Mouse (Mus musculus): Measurements from ENCODE around the gene Il22ra1. TPM values are rescaled to one million over a fixed set of nuclear protein-coding genes. Genes with fewer than 3 reads are reported as not detected.

The Il22ra1 gene
- total and polyA plus RNA-seq, 2 experiments from 2014 or later = 0.84 TPM; not detected in 1

DNA sequence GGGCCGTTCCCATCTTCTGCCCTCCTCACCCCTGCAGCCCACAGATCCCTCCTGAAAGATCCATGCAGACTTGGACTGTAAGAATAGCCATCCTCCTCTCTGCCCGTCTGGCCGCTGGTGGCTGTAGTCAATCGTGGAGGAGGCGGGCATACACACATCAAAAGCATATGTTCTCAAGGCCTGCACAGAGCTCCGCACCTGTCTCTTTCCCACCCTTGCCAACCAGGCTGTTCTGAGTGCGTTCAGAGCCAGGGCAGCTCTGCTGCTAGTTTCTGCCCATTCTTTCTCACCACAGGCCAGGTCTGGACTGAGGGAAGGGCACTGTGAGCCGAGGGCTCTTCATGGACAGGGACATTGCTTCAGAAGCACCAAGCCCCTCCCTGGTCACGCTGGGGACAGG lies 2.2 kb downstream of the Il22ra1 start:
- Histone ChIP-seq H3K27ac (no peak overlapping the region), H3K4me1 (ENCODE audit: insufficient read depth, low read length) (no peaks in the 10 kb centered on the region), H3K36me3 (ENCODE audit: insufficient read depth, low read length) (no peaks in the 10 kb centered on the region), H3K27me3 (ENCODE audit: insufficient read depth, low read length) (no peaks in the 10 kb centered on the region), H3K4me2 (ENCODE audit: low read depth, low read length) (no peak overlapping the region), H3K9ac (replicated peaks; ENCODE audit: low read length) (no peak overlapping the region), H3K9me3 (ENCODE audit: low read length) (no peaks in the 10 kb centered on the region), H3K4me3 (ENCODE audit: low read length) (no peak overlapping the region)
- no peak for TF ChIP-seq CTCF (IDR thresholded peaks at IDR 0.05; ENCODE audit: low read depth)
- peak; percentile 58; the same call in 1 of the 2 replicates for ATAC-seq
- peak; percentile 43 for DNase-seq (ENCODE audit: low spot score)
- WGBS = 52% methylated on average over 9 of the region's 9 CpGs

DNA sequence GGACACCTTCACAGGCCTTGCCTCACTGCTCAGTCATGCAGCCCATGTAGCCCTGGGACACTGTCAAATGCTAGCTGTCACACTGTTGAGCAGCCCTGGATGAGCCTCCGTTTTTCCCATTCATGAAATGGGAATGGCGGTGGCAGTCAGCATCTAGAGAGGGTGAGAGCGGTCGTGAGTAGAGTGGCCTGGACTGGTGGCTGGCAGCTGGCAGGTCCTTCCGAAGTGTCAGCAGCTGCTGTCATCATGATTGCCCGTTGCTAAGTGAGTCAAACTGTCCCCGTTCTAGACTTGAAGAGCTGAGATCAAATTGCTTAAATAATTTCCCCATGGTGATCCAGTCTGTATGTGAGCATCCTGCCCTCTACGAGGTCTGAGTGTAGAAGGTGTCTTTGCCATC lies 3.0 kb downstream of the Il22ra1 start:
- 57% methylated on average over 8 of the region's 8 CpGs for WGBS
- Histone ChIP-seq H3K4me1 (ENCODE audit: insufficient read depth, low read length) (no peaks in the 10 kb centered on the region), H3K27me3 (ENCODE audit: insufficient read depth, low read length) (no peaks in the 10 kb centered on the region), H3K36me3 (ENCODE audit: insufficient read depth, low read length) (no peaks in the 10 kb centered on the region), H3K27ac (no peak overlapping the region), H3K9me3 (ENCODE audit: low read length) (no peaks in the 10 kb centered on the region), H3K4me3 (ENCODE audit: low read length) (no peak overlapping the region), H3K9ac (replicated peaks; ENCODE audit: low read length) (no peak overlapping the region), H3K4me2 (ENCODE audit: low read depth, low read length) (no peak overlapping the region)
- TF ChIP-seq CTCF (IDR thresholded peaks at IDR 0.05; ENCODE audit: low read depth) = no peak
- DNase-seq (ENCODE audit: low spot score) = no peak
- no peak for ATAC-seq

DNA sequence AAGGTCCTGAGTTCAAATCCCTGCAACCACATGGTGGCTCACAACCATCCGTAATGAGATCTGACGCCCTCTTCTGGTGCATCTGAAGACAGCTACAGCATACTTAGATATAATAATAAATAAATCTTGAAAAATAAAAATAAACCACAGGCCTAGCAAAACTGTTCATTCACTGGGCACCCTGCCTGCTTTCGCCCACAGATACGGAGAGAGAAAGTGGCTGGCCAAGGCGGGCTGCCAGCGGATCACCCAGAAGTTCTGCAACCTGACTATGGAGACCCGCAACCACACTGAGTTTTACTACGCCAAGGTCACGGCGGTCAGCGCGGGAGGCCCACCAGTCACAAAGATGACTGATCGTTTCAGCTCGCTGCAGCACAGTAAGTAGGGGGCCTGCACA lies 5.9 kb downstream of the Il22ra1 start:
- Histone ChIP-seq H3K36me3 (ENCODE audit: insufficient read depth, low read length) (no peaks in the 10 kb centered on the region), H3K9ac (replicated peaks; ENCODE audit: low read length) (no peak overlapping the region), H3K27me3 (ENCODE audit: insufficient read depth, low read length) (no peaks in the 10 kb centered on the region), H3K4me3 (ENCODE audit: low read length) (no peak overlapping the region), H3K4me2 (ENCODE audit: low read depth, low read length) (no peak overlapping the region), H3K4me1 (ENCODE audit: insufficient read depth, low read length) (no peaks in the 10 kb centered on the region), H3K27ac (no peak overlapping the region), H3K9me3 (ENCODE audit: low read length) (no peaks in the 10 kb centered on the region)
- no peak for DNase-seq (ENCODE audit: low spot score)
- TF ChIP-seq CTCF (IDR thresholded peaks at IDR 0.05; ENCODE audit: low read depth) = no peak
- WGBS = 95% methylated on average over 14 of the region's 14 CpGs
- ATAC-seq = no peak

DNA sequence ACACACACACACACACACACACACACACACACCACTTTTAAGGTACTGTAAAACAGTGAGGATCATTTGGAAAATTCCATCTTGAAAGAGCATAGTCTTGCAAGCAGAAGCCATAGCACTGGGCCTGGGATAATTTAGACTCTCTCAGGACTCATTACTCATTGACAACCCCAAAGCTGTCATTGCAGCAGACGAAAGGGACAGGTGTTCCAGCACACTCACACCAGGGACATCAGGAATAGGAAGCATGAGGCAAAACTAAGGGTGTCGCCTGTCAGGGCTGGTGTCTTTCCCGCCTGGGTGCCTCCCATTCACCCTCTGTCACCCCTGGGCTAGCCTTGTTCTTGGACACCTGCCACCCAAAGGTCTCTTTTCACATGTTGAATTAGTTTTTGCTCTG lies 8.9 kb downstream of the Il22ra1 start:
- TF ChIP-seq CTCF (IDR thresholded peaks at IDR 0.05; ENCODE audit: low read depth) = no peak
- no peaks in the 10 kb centered on the region for H3K36me3 ChIP-seq (ENCODE audit: insufficient read depth, low read length)
- no peak overlapping the region for H3K27ac ChIP-seq
- no peak for ATAC-seq
- no peak overlapping the region for H3K4me2 ChIP-seq (ENCODE audit: low read depth, low read length)
- no peak overlapping the region for H3K4me3 ChIP-seq (ENCODE audit: low read length)
- H3K9me3 ChIP-seq (ENCODE audit: low read length) = no peaks in the 10 kb centered on the region
- DNase-seq (ENCODE audit: low spot score) = no peak
- no peaks in the 10 kb centered on the region for H3K4me1 ChIP-seq (ENCODE audit: insufficient read depth, low read length)
- WGBS = 79% methylated on average over 3 of the region's 3 CpGs
- H3K9ac ChIP-seq (replicated peaks; ENCODE audit: low read length) = no peak overlapping the region
- no peaks in the 10 kb centered on the region for H3K27me3 ChIP-seq (ENCODE audit: insufficient read depth, low read length)

DNA sequence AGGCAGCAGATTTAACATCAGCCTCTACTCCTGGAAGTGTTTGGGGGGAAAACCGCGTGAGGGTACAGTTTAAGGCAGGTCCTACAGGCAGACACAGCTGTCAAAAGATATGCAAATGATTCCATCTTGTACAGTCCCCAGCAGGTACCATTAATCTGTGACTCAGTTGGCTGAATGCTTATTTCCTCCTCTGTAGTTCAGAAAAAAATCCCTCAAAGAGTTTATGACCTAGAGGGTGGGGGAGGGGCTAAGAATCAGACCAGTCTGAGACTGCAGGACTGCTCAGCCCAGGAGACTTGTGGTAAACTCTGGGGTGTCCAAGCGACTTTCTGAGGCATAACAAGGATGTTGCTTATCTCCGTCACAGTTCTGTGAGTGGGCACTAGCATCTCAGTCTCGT lies 10.3 kb downstream of the Il22ra1 start:
- Histone ChIP-seq H3K27ac (no peak overlapping the region), H3K9me3 (ENCODE audit: low read length) (no peaks in the 10 kb centered on the region), H3K4me3 (ENCODE audit: low read length) (no peak overlapping the region), H3K27me3 (ENCODE audit: insufficient read depth, low read length) (no peaks in the 10 kb centered on the region), H3K36me3 (ENCODE audit: insufficient read depth, low read length) (no peaks in the 10 kb centered on the region), H3K4me2 (ENCODE audit: low read depth, low read length) (no peak overlapping the region), H3K9ac (replicated peaks; ENCODE audit: low read length) (no peak overlapping the region), H3K4me1 (ENCODE audit: insufficient read depth, low read length) (no peaks in the 10 kb centered on the region)
- DNase-seq (ENCODE audit: low spot score) (no peak), ATAC-seq (no peak)
- 63% methylated on average over 5 of the region's 5 CpGs for WGBS
- TF ChIP-seq CTCF (IDR thresholded peaks at IDR 0.05; ENCODE audit: low read depth) = no peak

DNA sequence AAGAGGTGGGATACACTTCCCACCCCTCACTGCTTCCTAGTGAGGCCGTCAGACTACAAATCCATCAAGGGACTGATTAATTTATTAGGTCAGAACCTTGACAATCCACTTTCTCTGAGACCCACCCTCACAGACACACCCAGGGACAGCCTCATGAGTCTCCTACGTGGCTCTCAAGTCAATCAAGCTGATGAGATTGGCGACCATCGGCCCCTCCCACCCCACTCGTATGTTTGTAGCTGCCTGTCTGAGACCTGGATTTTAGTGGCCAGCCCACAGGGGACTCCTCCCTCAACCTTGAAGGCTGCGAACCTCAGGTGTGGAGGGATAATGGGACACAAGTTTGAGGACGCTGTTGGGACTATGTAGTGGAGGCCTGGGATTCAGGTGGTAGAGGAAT lies 11.2 kb downstream of the Il22ra1 start:
- no peak for ATAC-seq
- H3K9me3 ChIP-seq (ENCODE audit: low read length) = no peaks in the 10 kb centered on the region

DNA sequence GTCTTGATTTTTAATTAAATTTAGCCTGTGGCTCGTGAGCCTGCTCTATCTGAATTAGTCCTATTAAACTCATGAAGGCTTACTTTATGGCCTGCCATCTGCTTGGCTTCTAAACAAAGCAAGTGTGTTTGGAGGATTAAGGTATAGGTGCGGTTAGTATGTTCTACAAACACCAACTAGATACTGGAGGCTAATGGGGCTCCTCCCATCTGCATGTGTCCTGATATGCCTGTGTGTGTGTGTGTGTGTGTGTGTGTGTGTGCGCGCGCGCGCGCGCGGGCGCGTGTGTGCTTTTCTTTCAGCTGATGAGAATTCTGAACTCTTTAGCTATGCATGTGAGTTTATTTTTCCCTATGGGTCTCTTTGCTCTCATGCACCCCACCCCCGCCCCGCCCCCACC lies 11.7 kb downstream of the Il22ra1 start:
- Histone ChIP-seq H3K27ac (no peak overlapping the region), H3K9ac (replicated peaks; ENCODE audit: low read length) (no peak overlapping the region), H3K27me3 (ENCODE audit: insufficient read depth, low read length) (no peaks in the 10 kb centered on the region), H3K4me2 (ENCODE audit: low read depth, low read length) (no peak overlapping the region), H3K9me3 (ENCODE audit: low read length) (no peaks in the 10 kb centered on the region), H3K4me1 (ENCODE audit: insufficient read depth, low read length) (no peaks in the 10 kb centered on the region), H3K4me3 (ENCODE audit: low read length) (no peak overlapping the region), H3K36me3 (ENCODE audit: insufficient read depth, low read length) (no peaks in the 10 kb centered on the region)
- 92% methylated on average over 14 of the region's 14 CpGs for WGBS
- ATAC-seq (no peak), DNase-seq (ENCODE audit: low spot score) (no peak)
- no peak for TF ChIP-seq CTCF (IDR thresholded peaks at IDR 0.05; ENCODE audit: low read depth)

More for the DNA sequence above, 11.2 kb downstream of the Il22ra1 start:
- no peak for TF ChIP-seq CTCF (IDR thresholded peaks at IDR 0.05; ENCODE audit: low read depth)
- Histone ChIP-seq H3K27ac (no peak overlapping the region), H3K27me3 (ENCODE audit: insufficient read depth, low read length) (no peaks in the 10 kb centered on the region), H3K9ac (replicated peaks; ENCODE audit: low read length) (no peak overlapping the region), H3K36me3 (ENCODE audit: insufficient read depth, low read length) (no peaks in the 10 kb centered on the region), H3K4me2 (ENCODE audit: low read depth, low read length) (no peak overlapping the region), H3K4me1 (ENCODE audit: insufficient read depth, low read length) (no peaks in the 10 kb centered on the region), H3K4me3 (ENCODE audit: low read length) (no peak overlapping the region)
- 80% methylated on average over 7 of the region's 7 CpGs for WGBS
- no peak for DNase-seq (ENCODE audit: low spot score)
